Mouse (Mus musculus) megakaryocyte, embryonic 14.5 days (primary cell): ENCODE data around the gene Cep63. TPM values are rescaled to one million over a fixed set of nuclear protein-coding genes. Genes with fewer than 3 reads are reported as not detected.

Experiments
- H3K27me3 ChIP-seq: replicated peaks from 2 replicates; pipeline ENCODE3; 2012; ENCODE audit warnings: inconsistent platforms
- H3K36me3 ChIP-seq: replicated peaks from 2 replicates; pipeline ENCODE3; 2012; ENCODE audit warnings: low read length, inconsistent platforms, mixed read lengths
- H3K4me1 ChIP-seq: 2 replicates; pipeline ENCODE4 v1.6.1; 2012; ENCODE audit warnings: inconsistent platforms
- H3K4me3 ChIP-seq: replicated peaks from 2 replicates; pipeline ENCODE3; 2012; ENCODE audit warnings: moderate library complexity, mild to moderate bottlenecking, inconsistent platforms
- H3K9me3 ChIP-seq: 2 replicates; pipeline ENCODE4 v1.6.1; 2012; ENCODE audit warnings: inconsistent platforms
- FLI1 ChIP-seq: IDR thresholded peaks from 2 replicates; pipeline ENCODE4 v1.6.1; 2012; ENCODE audit warnings: low read length, inconsistent platforms, mixed read lengths
- GATA1 ChIP-seq: IDR thresholded peaks from 3 replicates; pipeline ENCODE4 v1.6.1; 2012; ENCODE audit warnings: mixed read lengths, low read length, inconsistent platforms, borderline replicate concordance
- polyA plus RNA-seq: library from polyadenylated mRNA; stranded (reverse); fragments of >175 nt; gene quantifications from 2 replicates; pipeline ENCODE4 v1.2.3, GENCODE M21; 2012; ENCODE audit warnings: low replicate concordance; ENCODE audit not compliant: insufficient read depth

Gene Cep63
- polyA plus RNA-seq, 1 experiment = 16.3 TPM

DNA sequence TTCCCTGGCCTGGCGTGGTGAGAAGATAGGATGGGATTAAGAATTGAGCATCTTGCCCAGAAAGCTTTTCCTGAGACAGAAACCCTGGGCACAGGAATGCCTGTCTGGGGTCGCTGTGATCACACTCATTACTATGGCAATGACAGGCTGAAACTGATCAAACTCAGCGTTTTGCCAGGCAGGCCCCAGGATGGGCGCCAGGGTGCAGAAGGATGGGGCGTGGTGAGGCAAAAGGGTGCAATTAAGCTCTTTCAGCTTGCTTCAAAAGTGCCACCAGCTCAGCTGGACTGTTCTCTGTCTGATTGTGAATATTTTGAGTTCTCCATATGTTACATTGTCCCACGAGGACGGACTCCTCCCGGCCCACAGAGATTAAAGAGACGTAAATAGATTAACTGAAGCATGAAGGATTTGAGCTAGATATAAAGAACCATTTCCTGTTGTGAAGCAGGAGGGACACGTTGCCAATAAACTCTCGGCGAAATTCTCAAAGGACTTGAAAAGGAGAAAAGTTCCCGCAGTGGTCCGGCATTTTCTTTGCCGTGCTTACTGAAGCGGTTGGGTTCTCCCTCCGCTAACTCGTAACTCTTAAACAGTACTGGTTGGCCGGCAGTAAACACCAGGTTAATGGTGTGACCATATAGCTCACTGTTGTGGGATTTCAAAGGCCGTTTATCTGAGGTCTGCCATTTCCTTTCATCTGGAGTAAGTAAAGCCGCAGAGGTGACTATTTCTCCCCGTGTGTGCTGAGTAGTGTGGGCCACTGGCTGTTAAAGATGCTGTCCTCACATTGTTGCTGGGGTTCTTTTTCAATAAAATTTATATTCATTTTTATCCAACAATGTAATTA lies 80.7 kb downstream of the Cep63 start:
- Histone ChIP-seq H3K27me3 (peaks cover 82% of the 10 kb centered on the region), H3K4me1 (peaks cover 44% of the 10 kb centered on the region), H3K9me3 (peaks cover 7% of the 10 kb centered on the region; the same call in 1 of the 2 replicates), H3K4me3 (peak overlapping the region; percentile 10), H3K36me3 (no peaks in the 10 kb centered on the region)
- no peak for TF ChIP-seq GATA1
- TF ChIP-seq FLI1 = no peak

DNA sequence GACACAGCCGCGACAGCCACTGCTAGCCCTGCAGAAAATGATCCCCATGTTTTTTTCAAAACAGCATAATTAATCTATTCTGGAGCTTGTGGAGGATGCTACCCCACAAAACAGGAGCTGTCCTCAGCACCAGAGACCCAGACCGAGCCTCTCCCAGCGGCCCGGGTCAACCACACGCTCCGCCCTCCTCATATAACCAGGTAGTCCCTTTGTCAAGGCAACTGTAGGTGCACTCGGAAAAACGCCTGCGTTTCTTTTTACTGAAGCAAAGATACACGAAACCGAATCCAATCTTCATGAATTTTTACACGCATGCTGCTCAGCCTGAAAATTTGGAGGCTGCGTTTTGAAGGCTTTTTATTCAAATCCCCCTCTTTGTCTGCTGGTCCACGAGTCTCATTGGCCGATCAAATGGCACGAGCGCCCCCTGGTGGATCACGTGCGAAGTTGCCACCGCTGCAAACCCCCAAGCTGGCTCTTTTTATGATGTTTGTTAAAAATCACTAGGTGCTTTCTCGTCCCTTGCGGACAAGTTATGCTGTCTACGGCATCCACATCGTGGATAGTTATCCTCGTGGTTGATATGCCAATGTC lies 81.5 kb downstream of the Cep63 start:
- H3K36me3 ChIP-seq = no peaks in the 10 kb centered on the region
- peak overlapping the region; percentile 67 for H3K4me3 ChIP-seq
- TF ChIP-seq FLI1 = no peak
- no peak for TF ChIP-seq GATA1
- peaks cover 49% of the 10 kb centered on the region for H3K4me1 ChIP-seq
- H3K9me3 ChIP-seq = peaks cover 7% of the 10 kb centered on the region; the same call in 1 of the 2 replicates
- H3K27me3 ChIP-seq = peaks cover 84% of the 10 kb centered on the region

DNA sequence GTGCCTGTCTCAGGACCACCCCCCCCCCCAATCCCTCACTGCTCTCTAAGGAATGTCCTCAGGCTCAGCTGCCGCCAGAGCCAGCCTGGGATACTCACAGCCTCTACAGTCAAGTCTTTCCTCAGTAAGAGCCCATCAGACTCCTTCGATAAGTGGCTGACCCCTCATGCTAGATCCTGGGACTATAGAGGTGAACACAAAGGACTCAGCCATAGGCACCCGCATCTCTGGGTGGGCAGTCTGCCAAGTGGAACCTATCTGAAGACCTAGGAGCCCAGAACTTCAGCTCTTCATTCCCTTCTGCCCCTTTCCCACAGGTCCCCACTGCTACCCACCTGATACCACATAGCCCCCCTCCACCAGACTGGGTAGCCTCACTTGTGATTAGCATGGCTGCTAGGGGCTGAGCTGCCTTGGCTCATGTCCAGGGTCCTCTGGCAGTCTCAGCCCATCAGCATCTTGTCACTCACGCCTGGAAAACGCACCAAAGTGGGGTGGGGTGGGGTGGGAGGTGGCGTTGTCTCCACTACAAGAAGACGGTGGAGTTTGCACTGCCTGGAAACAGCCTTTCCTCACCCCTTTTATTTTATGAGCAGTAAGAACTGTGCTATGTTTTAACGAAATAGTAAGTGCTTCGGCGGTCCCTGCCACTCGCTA lies 82.1 kb downstream of the Cep63 start:
- peaks cover 86% of the 10 kb centered on the region for H3K27me3 ChIP-seq
- H3K9me3 ChIP-seq = peaks cover 7% of the 10 kb centered on the region; the same call in 1 of the 2 replicates
- peaks cover 55% of the 10 kb centered on the region for H3K4me1 ChIP-seq

DNA sequence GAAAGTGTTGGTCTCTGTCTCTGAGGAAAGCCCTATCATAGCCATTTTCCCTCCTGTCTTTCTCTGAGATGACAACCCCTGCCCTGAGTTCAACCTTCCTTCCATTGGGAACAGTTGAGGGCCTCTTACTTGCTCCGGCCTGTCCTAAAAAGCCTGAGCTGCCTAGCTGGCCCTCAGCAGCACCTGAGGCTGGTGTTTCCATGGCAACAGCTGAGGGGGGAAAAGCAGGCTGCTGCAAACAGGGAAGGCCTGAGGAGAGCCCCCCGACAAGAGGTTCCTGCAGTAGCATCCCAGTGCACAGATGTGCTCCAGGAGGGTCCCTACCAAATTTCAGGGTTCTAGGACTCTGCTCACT lies 82.6 kb downstream of the Cep63 start:
- H3K36me3 ChIP-seq = no peaks in the 10 kb centered on the region
- H3K9me3 ChIP-seq = peaks cover 7% of the 10 kb centered on the region; the same call in 1 of the 2 replicates
- peaks cover 57% of the 10 kb centered on the region for H3K4me1 ChIP-seq
- H3K27me3 ChIP-seq = peaks cover 91% of the 10 kb centered on the region
- H3K4me3 ChIP-seq = no peak overlapping the region
- no peak for TF ChIP-seq GATA1
- no peak for TF ChIP-seq FLI1

More for the DNA sequence above, 82.1 kb downstream of the Cep63 start:
- no peak overlapping the region for H3K4me3 ChIP-seq
- no peaks in the 10 kb centered on the region for H3K36me3 ChIP-seq
- TF ChIP-seq GATA1 (no peak), FLI1 (no peak)

DNA sequence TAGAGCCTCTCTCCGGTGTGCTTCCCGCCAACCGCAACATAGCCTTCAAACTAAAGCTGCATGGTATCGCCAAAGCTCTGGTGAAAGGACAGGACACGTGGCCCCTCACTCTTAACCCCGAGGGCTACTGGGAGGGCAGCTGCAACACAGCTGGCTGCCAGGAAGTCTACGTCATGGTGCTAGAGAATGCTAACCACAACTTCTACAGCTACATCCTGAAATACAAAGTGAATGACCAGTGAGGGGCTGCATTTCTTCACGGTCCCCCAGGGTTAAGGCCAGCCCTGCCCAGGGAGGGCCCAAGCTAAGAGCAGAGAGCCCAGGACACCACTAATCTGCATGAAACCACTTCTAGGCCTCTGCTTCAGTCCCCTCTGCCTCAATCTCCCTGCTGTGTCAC lies 83.8 kb downstream of the Cep63 start:
- no peaks in the 10 kb centered on the region for H3K36me3 ChIP-seq
- H3K9me3 ChIP-seq = peaks cover 7% of the 10 kb centered on the region; the same call in 1 of the 2 replicates
- TF ChIP-seq FLI1 = no peak
- TF ChIP-seq GATA1 = no peak
- peaks cover 95% of the 10 kb centered on the region for H3K27me3 ChIP-seq
- H3K4me1 ChIP-seq = peaks cover 57% of the 10 kb centered on the region
- peak overlapping the region; percentile 2 for H3K4me3 ChIP-seq

DNA sequence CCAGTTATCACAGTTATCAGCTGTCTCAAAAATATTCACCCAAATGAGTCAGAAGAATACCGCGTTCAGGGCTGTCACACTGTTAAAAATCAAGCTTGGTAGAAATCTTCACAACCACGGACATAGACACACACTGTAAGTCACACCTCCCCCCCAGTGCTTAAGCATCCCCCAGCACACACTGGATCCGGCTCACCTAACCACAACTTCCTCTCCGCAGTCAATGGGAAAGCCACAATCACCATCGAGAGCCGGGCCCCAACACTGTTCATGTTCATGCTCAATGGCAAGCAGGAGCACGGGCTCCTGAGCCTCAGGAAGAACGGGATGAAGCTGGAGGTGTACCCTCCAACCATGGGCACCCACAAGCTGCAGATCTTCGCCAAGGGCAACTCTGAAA lies 84.7 kb downstream of the Cep63 start:
- Histone ChIP-seq H3K9me3 (peaks cover 11% of the 10 kb centered on the region; the same call in 1 of the 2 replicates), H3K27me3 (peaks cover 95% of the 10 kb centered on the region), H3K4me3 (peak overlapping the region; percentile 53), H3K36me3 (no peaks in the 10 kb centered on the region), H3K4me1 (peaks cover 57% of the 10 kb centered on the region)
- TF ChIP-seq GATA1 (no peak), FLI1 (no peak)

DNA sequence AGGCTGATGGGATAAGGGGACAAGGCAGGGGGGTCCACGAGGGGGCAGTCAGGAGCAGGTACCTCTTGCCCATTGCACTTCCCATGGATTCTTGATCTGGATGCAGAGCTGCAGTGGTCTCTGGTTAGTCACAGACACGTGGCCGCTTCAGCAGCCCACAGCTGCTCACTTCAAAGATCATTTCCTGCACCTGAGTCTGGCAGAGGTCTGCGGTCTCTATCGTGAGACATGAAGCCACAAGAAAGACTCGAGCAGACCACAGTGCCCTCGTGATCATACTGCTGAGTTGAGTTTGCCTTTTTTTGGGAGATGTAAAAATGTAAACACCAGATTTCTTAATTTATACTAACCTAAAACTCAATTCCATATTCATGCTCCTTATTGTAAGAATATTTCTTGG lies 86.6 kb downstream of the Cep63 start:
- Histone ChIP-seq H3K4me3 (no peak overlapping the region), H3K9me3 (peaks cover 17% of the 10 kb centered on the region; the same call in 1 of the 2 replicates), H3K4me1 (peaks cover 44% of the 10 kb centered on the region), H3K36me3 (no peaks in the 10 kb centered on the region), H3K27me3 (peaks cover 89% of the 10 kb centered on the region)
- TF ChIP-seq GATA1 = no peak
- no peak for TF ChIP-seq FLI1

DNA sequence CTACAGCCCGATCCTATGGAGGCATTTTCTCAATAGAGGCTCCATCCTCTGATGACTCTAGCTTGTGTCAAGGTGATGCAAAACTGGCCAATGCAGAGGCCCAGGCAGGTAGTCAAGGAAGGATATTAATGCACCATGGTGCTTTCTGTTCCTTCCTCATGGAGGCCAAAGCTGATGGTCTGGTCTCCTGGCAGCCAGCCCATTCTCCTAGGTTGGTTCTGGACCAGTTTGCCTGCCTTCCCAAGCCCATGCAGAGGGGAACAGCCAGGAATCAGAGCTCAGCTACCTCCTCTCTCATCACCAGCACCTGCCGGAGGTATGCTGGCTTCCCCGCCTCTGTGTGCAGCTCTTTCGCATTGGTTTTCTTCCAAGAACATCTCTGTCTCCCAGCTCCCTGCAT lies 89.4 kb downstream of the Cep63 start:
- Histone ChIP-seq H3K4me1 (peaks cover 26% of the 10 kb centered on the region), H3K9me3 (peaks cover 12% of the 10 kb centered on the region; the same call in 1 of the 2 replicates), H3K36me3 (no peaks in the 10 kb centered on the region), H3K4me3 (no peak overlapping the region), H3K27me3 (peaks cover 74% of the 10 kb centered on the region)
- no peak for TF ChIP-seq FLI1
- no peak for TF ChIP-seq GATA1

Other genes with a start within 250 kb of the Cep63 start
- gene Ky, start 120.8 kb downstream of the Cep63 start, polyA plus RNA-seq = 0.45 TPM in 1 of 2 replicates, not detected in the other
- 17.1 and 27.3 TPM in 2 replicates for gene Anapc13, start 238 bp downstream of the Cep63 start, polyA plus RNA-seq
- gene Amotl2, start 90.1 kb upstream of the Cep63 start, polyA plus RNA-seq = 17.8 and 18.5 TPM in 2 replicates
- 2.4 TPM in 1 of 2 replicates, not detected in the other for gene Ryk, start 208.4 kb upstream of the Cep63 start, polyA plus RNA-seq